Mouse (Mus musculus) G1E (cell line): ENCODE results near the gene Pcgf3.

ENCODE experiments used
- CTCF ChIP-seq: IDR thresholded peaks from 2 replicates; pipeline ENCODE4 v1.5.1; 2012; ENCODE audit warnings: low read depth, low read length, inconsistent platforms, mixed read lengths
- GATA1 ChIP-seq: IDR thresholded peaks from 2 replicates; pipeline ENCODE4 v1.6.1; 2012; ENCODE audit warnings: borderline replicate concordance, low read length, inconsistent platforms, mixed read lengths
- POLR2AphosphoS5 ChIP-seq: IDR thresholded peaks from 2 replicates; pipeline ENCODE4 v1.6.1; 2012; ENCODE audit warnings: low read depth, low read length, inconsistent platforms; ENCODE audit not compliant: insufficient replicate concordance
- TAL1 ChIP-seq: conservative IDR thresholded peaks from 2 replicates; pipeline ENCODE4 v1.6.1; 2012; ENCODE audit warnings: low read depth, low read length, inconsistent platforms, mixed read lengths

DNA sequence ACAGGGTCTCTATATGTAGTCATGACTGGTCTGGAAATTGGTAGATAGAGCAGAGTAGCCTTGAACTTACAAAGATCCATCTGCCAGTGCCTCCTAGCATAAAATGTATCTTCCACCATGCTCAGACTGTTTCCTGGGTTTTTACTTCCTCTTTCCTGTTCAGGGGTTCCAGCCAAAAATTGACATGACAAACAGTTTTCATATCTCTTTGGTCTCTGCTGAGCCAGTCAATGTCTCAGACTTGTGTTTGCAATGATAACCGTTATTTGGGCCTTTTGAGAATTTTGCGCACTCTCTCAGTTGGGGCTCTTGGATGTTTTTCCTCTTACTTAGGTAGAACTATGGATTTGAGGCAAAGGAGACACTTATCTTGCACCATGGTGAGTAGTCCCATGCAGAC, 73.2 kb downstream of the Pcgf3 start:
- TF ChIP-seq CTCF (no peak), POLR2AphosphoS5 (no peak), TAL1 (no peak), GATA1 (no peak)
